Mouse (Mus musculus): ENCODE measurements around the gene Bicral.

Bicral gene

GRCm38 (mm10) chr17:46840304-46841010, 17.8 kb downstream of the Bicral start:
- DNase-seq = no peak

DNA sequence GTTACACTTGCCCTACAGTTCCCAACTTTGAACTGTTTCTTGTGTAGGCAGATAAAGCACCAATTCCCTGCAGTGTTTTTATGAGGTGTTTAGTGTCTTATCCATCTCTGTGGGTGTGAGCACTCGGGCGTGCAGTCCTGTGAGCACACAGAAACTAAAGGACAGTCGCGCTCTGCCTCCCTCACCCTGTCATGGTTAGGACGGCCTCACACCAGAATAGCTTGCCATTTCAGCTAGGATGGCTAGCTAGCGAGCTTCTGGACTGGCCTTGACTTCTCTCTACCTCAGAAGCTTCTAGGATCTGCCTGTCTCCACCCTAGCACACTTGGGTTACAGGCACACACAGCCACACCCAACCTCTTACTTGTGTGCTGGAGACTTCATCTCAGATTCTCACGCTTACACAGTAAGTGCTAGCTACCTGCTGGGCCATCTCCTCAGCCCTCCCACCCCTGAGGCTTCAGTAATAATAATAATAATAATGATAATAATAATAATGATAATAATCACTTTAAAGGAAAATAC, 19.8 kb downstream of the Bicral start:
- no peak for DNase-seq

DNA sequence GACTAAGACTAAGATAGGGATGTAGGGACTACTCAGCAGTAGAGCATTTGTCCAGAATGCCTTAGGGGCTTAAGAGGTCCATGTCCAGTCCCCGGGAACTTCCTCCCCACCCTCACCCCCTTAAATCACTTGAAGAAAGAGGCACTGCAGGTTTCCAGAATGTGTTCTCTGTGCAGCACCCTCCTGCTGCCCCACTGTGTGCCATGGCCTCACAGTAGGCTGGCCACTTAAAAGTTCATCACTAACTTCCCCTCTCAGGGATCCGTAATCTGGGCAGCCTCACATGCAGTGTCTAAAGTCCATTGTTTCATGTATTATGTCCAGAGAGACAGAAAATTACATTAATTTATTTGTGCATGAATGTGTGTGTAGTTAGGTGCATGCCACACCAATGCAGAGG, 20.4 kb downstream of the Bicral start:
- no peak for DNase-seq

DNA sequence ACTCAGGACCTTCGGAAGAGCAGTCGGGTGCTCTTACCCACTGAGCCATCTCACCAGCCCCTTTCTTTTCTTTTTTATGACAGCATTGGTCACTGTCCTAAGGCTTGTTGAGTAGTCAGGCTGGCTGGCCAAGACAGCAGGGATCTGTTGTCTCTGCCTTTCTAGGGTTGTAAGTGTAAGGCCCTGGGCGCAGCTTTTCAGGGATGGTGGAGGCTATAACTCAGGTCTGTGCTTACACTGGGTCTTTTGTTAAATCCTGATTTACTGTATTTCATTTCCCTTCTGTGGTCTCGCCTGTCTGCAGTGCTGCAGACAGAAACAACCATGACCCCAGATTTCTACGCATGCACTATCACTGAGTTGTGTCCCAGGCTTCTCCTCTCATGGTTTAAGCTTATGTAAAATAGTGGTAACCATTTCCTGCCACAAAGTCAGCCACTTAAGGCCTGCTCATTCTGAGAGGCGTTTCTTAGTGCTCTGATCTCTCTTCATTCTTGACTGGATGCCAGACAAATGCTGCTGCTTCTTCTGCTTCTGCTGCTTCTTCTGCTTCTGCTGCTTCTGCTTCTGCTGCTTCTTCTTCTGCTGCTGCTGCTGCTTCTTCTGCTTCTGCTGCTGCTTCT, 23.1 kb downstream of the Bicral start:
- DNase-seq = no peak

GRCm38 (mm10) chr17:46832981-46833305, 25.3 kb downstream of the Bicral start:
- DNase-seq = no peak

DNA sequence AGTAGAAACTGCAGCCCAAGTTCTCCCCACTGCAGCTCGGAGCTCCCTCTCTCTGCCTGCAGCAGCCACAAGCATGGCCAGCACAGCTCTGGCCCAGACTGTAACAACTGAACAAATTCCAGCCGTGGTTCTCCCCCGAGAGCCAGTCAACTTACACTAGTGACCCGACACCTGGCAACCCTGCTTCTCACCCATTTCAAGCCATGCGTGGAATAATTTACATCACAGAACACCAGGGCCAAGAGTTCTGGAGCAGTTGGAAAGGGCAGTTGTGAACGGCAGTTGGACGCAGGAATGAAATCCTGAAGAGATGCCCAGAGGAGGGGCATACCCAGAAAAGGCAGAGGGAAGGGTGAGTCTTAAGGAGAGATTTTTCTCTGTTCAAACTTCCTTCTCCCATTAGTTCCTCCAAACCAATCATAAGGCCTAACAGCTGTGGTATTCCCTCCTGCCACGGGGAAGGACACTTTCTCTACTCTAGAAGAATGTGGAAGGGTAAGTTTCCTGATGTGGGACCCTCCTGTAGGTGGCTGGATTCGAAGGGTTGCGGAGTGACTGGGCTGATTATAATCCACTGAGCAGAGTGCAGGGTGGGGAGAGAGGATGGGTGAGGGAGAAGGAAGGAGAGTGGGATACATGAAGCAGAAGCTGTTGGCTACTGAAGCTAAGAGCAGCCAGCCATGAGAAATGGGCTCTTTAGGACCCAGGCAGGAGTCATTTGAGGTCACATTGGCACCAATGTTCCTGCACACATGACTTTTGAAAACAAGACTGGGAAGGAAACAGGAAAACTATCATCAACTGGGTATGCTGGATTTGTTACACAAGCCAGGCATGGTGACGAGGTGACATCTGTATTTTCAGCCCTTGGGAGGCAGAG, 25.9 kb downstream of the Bicral start:
- no peak for DNase-seq

DNA sequence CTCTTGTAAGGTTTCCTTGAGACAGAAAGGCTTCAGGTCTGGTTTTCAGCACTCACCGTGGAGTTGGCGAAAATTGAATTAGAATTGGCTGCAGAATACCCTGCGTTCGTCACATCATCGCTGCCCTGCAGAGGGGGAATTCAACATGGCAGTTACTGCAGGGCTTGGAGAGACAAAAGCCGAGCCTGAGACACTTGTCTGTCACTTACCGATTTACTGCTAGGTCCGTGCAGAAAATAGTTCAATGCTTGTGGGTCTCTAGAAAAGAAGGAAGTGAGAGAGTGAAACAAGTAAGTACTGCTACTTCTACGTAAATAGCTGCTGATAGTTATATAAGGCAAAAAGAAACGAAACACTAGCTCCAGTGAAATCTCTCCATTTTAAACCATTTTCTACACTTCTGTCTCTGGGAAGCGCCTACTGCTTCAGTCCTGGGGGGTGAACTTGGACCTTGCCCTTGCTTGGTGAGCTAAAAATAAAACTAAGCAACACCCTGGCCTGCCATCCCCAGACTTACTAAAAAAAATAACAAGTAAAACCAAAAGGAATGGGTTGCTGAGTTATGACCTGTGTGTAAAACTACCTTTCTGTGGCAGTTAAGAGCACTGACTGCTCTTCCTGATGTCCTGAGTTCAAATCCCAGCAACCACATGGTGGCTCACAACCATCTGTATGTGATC, 28.3 kb downstream of the Bicral start:
- no peak for DNase-seq

GRCm38 (mm10) chr17:46828935-46829334, 29.3 kb downstream of the Bicral start:
- no peak for DNase-seq

DNA sequence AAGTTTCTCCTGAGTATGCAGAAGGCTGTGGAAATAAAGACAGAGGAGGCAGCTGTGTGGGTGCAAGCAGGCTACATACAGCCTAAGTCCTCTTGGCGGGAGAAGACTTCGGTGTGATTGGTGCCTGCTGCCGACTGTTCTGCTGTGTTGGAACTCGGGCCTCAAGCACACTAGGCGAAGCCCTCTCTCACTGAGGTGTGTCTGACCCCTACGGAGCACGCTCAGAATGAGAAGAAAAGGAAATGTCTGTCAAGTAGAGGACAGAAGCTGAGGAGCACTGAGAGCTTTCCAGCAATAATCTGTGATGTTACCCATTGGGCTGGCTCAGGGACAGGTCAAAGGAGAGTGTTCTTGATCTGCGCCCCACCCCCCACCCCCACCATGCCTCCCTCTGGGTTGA, 35.2 kb downstream of the Bicral start:
- no peak for DNase-seq

GRCm38 (mm10) chr17:46820628-46821027, 37.7 kb downstream of the Bicral start:
- peak; percentile 29 for DNase-seq

DNA sequence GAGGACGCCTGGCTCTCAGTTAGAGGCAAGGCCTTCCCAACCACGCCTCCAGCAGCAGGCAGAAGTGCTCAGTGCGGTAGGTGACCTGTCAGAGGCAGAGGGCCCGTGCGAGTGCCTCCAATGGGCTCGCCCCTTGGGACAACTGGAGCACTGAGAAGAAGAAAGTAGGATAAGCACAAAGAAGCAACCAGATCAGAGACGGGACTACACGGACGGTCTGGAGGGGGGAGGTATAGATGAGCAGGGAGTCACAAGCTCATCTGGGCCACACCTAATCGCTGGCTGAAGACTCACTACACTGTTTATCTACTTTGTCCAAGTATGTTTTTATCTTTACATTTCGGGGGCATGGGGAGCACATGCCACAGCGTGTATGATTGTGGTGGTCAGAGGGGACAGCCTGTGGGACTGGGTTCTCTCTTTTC, 40.5 kb downstream of the Bicral start:
- DNase-seq = no peak

DNA sequence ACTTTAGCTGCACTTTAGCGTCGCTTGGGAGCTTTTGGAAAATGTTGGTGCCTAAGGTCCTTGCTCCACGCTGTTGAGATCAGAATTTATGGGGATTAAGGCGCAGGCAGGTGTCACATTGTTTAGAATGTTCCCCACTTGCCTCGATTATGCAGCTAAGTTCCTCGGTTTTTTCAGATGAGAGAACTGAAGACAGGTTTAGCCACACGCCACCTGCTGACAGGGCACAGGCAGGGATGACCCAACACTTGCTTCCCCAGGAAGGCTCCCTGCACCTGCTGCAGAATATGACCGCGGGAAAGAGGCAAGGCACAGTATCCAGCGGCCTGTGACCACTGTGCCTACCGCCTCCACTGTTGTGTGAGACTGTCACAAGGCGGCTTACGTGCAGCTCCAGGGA, 42.0 kb downstream of the Bicral start:
- DNase-seq = no peak

GRCm38 (mm10) chr17:46814497-46814896, 43.8 kb downstream of the Bicral start:
- DNase-seq = no peak

DNA sequence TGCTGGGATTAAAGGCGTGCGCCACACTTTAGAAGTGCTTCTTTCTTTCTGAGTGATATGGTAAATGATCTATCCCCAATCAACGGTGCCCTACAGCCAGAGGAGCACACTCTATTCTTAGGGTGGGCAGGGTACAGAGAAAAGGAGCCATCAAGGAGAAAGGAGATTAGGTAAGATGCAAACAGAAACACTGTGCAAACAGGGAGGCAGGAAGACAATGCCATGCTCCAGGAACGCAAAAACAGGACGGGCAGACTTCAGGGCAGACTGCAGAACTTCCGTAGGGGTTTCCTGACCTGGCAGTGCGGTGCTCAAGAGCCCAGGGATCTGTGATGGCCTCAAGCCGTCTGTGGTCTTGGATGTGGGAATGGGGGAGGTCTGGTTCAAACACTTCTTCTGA, 44.6 kb downstream of the Bicral start:
- no peak for DNase-seq

- DNase-seq = no peak
These were observed 45.8 kb downstream of the Bicral start for GRCm38 (mm10) chr17:46812442-46812841.

GRCm38 (mm10) chr17:46810672-46811071, 47.6 kb downstream of the Bicral start:
- no peak for DNase-seq

DNA sequence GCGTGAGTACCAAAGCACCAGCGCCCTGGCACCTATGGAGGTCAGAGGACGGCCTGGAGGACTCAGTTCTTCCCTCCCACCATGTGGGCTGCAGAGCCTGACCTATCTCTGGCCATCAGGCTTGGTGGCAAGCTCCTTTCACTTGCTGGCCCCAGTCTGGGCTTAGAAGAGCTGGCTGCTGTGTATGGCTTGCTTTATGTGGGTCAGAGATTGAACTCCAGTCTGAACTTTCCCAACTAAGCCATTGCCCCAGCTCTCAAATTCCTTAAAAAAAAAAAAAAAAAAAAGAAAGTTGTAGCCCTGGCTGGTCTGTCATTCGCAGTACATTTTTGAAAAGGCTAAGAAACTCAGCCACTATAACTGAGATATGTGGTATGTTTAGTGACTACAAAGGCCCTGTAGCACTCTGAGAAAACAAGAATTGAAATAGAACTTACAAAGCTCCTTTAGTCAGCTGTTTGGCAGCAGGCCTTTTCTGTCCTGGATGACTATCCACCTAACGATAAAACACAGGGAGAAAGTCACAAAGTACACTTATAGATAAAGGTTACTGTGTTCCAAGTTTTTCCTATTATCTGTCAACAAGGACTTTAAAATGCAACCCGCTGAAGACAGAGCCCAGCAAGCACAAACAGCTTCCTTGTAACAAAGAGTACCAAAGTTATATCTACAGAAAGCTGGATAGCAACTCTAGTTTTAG, 49.0 kb downstream of the Bicral start:
- DNase-seq = no peak

- DNase-seq = no peak
These were observed 49.9 kb downstream of the Bicral start for GRCm38 (mm10) chr17:46808376-46808775.

DNA sequence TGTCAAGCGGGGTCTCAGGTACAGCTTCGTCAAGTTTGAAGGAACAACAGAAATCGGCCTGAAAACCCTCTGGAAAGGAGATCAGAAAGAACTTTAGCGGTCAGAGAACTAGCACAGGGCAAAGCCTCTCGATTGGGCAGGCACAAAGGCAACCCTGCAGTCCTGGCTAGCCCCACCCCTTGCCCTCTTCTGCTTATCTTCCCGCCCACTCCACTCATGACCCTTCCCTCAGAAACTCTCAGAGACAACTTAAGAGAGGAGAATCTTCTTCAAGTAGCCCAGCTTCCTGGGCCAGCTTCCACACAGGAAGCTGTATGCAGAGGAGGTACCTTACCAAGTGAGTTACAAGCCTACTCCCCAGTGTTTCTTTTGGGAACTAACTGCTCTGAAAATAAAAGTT, 56.5 kb downstream of the Bicral start:
- DNase-seq = no peak

- DNase-seq = no peak
These were observed 58.6 kb downstream of the Bicral start for GRCm38 (mm10) chr17:46799680-46800079.

DNA sequence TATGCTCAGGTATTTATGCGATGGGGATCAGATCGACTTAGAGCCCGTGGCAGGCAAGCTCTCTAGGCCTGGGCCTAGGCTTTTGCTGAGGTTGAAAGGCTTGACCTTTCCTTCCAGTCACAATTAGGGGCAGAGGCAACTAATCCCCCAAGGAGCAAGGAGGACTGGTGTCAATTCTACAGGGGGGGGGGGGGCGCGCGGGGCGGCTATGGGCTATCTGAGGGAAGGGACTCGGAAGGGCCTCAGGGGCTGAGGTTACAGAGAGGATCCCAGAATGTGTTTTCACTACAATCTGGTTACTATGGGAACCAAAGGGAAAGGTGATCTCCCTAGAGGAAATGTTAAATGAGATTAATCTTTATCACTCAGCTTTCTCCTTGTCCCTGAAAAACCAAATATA, 60.9 kb downstream of the Bicral start:
- no peak for DNase-seq

GRCm38 (mm10) chr17:46796743-46797142, 61.5 kb downstream of the Bicral start:
- no peak for DNase-seq

- DNase-seq = no peak
These were observed 65.3 kb downstream of the Bicral start for GRCm38 (mm10) chr17:46792963-46793362.
